Mouse (Mus musculus): ENCODE measurements around the gene Pitpnb.

DNA sequence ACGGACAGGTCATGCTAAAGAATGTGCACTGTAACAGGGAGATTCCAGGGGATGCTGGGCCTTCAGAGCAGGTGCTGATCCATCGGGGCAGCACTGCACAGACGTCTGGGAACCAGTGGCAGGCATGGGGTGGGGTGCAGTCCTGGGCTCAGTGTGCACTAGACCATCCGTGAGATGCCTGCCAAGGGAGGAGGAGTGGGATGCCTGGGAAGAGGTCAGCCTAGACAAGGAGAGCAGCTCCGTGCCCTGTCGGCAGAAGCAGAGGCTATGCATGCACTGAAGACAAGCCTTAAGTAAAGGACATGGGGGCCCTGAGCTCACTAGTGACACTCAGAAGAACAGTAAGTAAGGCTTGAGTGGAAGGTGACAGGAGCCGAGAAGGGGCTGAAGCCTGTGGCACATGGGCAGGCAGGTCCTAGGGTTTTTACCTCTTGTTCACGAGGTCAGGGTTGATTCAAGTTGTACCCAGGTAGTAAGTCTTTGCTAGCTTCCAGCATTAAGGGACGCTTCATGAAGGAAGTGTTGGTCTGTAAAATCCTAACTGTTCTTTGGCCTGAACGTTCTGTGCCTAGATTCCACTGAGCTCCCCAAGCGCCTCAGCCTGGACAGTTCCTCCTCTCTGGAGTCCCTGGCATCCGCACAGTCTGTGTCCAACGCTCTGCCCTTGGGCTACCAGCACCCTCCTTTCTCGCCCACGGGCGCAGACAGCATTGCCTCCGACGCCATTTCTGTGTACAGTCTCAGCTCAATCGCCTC, 46.0 kb upstream of the Pitpnb start:
- TF ChIP-seq CTCF (IDR thresholded peaks at IDR 0.05; ENCODE audit: control insufficient read depth, insufficient read depth, insufficient replicate concordance, low read depth, low read length) (no peak), POLR2A (IDR thresholded peaks at IDR 0.05; ENCODE audit: control insufficient read depth, low read depth, low read length) (no peak)
